Comparison of ENCODE assay signal across 38 mouse cellular contexts in the genomic region with DNA sequence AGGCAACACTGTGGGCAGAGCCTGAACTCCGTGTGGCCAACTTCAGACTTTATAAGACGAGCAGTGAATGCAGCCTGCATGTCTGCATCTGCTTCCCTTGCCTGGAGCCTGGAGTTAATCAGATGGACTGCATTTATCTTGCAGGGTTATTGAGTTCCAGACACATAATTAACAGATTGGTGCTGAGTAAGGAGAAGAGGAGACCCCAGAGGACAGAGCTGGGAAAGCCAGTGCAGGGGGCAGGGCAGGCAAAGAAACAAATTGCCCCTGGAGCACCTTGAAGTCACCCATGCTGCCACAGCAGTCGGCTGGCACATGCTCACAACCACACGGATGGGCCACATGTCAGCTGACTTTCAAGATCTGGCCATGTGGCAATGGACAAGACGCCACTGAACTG. TPM values are rescaled to one million over a fixed set of nuclear protein-coding genes. Genes with fewer than 3 reads are reported as not detected.
DNase-seq lines count a peak whose midpoint lies in the region; ATAC-seq lines count a peak whose summit lies in the region.
"Had no signal": no experiment of that assay in that cellular context is flagged by ENCODE, and none has a peak within 500 bp of the region (broad histone marks: within the 10 kb centered on the region; RNA-seq: fewer than 3 reads in every experiment).

No protein-coding gene starts in this region.

- no peaks in the 10 kb centered on the region for H3K36me3 ChIP-seq in hindbrain, embryonic 14.5 days (replicated peaks; ENCODE audit: control insufficient read depth, insufficient read depth)
- no peaks in the 10 kb centered on the region for H3K36me3 ChIP-seq in hindbrain, embryonic 11.5 days (ENCODE audit: control insufficient read depth, insufficient read depth, low read length)
- no peaks in the 10 kb centered on the region for H3K36me3 ChIP-seq in neural tube, embryonic 13.5 days
- H3K36me3 ChIP-seq: embryonic facial prominence, embryonic 12.5 days; intestine, embryonic 15.5 days had no signal

- peak; percentile 18 for DNase-seq in embryo, embryonic 11 days
- DNase-seq in embryo, embryonic 10.5 days (ENCODE audit: low spot score) = no peak
- no peak for DNase-seq in hindbrain, embryonic 14.5 days (ENCODE audit: low spot score)
- DNase-seq in hindbrain, embryonic 11.5 days (ENCODE audit: low spot score) = no peak
- DNase-seq in MN1 (ENCODE audit: low spot score) = peak; percentile 24
- no peak for DNase-seq in right cerebral cortex, adult 2 months (ENCODE audit: low spot score in 2 of 2)
- DNase-seq in left cerebral cortex, postnatal 14 days (ENCODE audit: low spot score in 2 of 2) = no peak
- DNase-seq: adrenal gland, postnatal 14 days; cerebellum, adult 11-12 months; cerebellum, postnatal 14 days; gastrocnemius, postnatal 14 days; kidney, adult 2 months; kidney, postnatal 10 days; layer of hippocampus, postnatal 36 days; liver; lung, adult 2 months; lung, postnatal 10 days; midbrain, embryonic 14.5 days; thymus, adult 2 months; thymus, postnatal 36 days had no signal

- H3K27ac ChIP-seq in hindbrain, embryonic 14.5 days = no peak overlapping the region
- no peak overlapping the region for H3K27ac ChIP-seq in hindbrain, embryonic 11.5 days (ENCODE audit: low read depth, low read length)
- H3K27ac ChIP-seq in neural tube, embryonic 13.5 days (replicated peaks) = 0 out of 2 replicates have a peak overlapping the region, but pooled peaks have one; percentile 42
- H3K27ac ChIP-seq: embryonic facial prominence, embryonic 12.5 days; intestine, embryonic 15.5 days; liver, embryonic 14.5 days; macrophage had no signal

- H3K9ac ChIP-seq in hindbrain, embryonic 14.5 days = no peak overlapping the region
- no peak overlapping the region for H3K9ac ChIP-seq in hindbrain, embryonic 11.5 days (ENCODE audit: low read depth, low read length)
- H3K9ac ChIP-seq in neural tube, embryonic 13.5 days = no peak overlapping the region
- H3K9ac ChIP-seq: embryonic facial prominence, embryonic 12.5 days; intestine, embryonic 15.5 days; liver, embryonic 14.5 days had no signal

- WGBS in hindbrain, embryonic 14.5 days = 46% methylated on average over 5 of the region's 5 CpGs
- 67% methylated on average over 5 of the region's 5 CpGs for WGBS in hindbrain, embryonic 11.5 days
- WGBS in neural tube, embryonic 13.5 days = 45% methylated on average over 5 of the region's 5 CpGs

- 0 out of 2 replicates have a peak, but pooled peaks cover 6% of the 10 kb centered on the region for H3K4me1 ChIP-seq in hindbrain, embryonic 14.5 days (replicated peaks; ENCODE audit: control insufficient read depth, insufficient read depth, low read length)
- no peaks in the 10 kb centered on the region for H3K4me1 ChIP-seq in hindbrain, embryonic 11.5 days (replicated peaks; ENCODE audit: control insufficient read depth, insufficient read depth, low read length)
- peaks cover 12% of the 10 kb centered on the region for H3K4me1 ChIP-seq in neural tube, embryonic 13.5 days (replicated peaks)
- H3K4me1 ChIP-seq: intestine, embryonic 15.5 days had no signal

- H3K4me2 ChIP-seq in hindbrain, embryonic 14.5 days (replicated peaks) = no peak overlapping the region
- H3K4me2 ChIP-seq in hindbrain, embryonic 11.5 days (replicated peaks; ENCODE audit: low read depth, low read length) = no peak overlapping the region
- H3K4me2 ChIP-seq in neural tube, embryonic 13.5 days = no peak overlapping the region
- H3K4me2 ChIP-seq: embryonic facial prominence, embryonic 12.5 days; heart, embryonic 11.5 days; intestine, embryonic 15.5 days had no signal

- ATAC-seq in hindbrain, embryonic 14.5 days (ENCODE audit: low FRiP score) = 0 out of 2 replicates have a peak, but pooled peaks have one; percentile 40
- no peak for ATAC-seq in hindbrain, embryonic 11.5 days (ENCODE audit: low FRiP score)
- peak; percentile 53; the same call in 1 of the 2 replicates for ATAC-seq in neural tube, embryonic 13.5 days (ENCODE audit: low read depth)
- ATAC-seq: forebrain, embryonic 14.5 days; intestine, embryonic 15.5 days; Patski had no signal

- H3K27me3 ChIP-seq in hindbrain, embryonic 14.5 days (ENCODE audit: control insufficient read depth, insufficient read depth, low read length) = no peaks in the 10 kb centered on the region
- no peaks in the 10 kb centered on the region for H3K27me3 ChIP-seq in hindbrain, embryonic 11.5 days (ENCODE audit: control insufficient read depth, insufficient read depth, low read length)
- H3K27me3 ChIP-seq in neural tube, embryonic 13.5 days = no peaks in the 10 kb centered on the region
- H3K27me3 ChIP-seq: CH12.LX; embryonic facial prominence, embryonic 12.5 days; intestine, embryonic 15.5 days; Patski had no signal

- no peak overlapping the region for H3K4me3 ChIP-seq in hindbrain, embryonic 14.5 days (replicated peaks; ENCODE audit: low read length)
- H3K4me3 ChIP-seq in hindbrain, embryonic 11.5 days (ENCODE audit: low read depth, low read length) = no peak overlapping the region
- H3K4me3 ChIP-seq in neural tube, embryonic 13.5 days = no peak overlapping the region
- H3K4me3 ChIP-seq: embryonic facial prominence, embryonic 12.5 days; intestine, embryonic 15.5 days had no signal

- intact Hi-C loops in left cerebral cortex, postnatal 14 days (cut with DNase I) = no loop called here

- H3K9me3 ChIP-seq in hindbrain, embryonic 14.5 days (ENCODE audit: control insufficient read depth, low read length) = no peaks in the 10 kb centered on the region
- H3K9me3 ChIP-seq in hindbrain, embryonic 11.5 days (ENCODE audit: control insufficient read depth, low read length) = no peaks in the 10 kb centered on the region
- H3K9me3 ChIP-seq in neural tube, embryonic 13.5 days = no peaks in the 10 kb centered on the region
- H3K9me3 ChIP-seq: embryonic facial prominence, embryonic 12.5 days; intestine, embryonic 15.5 days had no signal

RNA-seq across cellular contexts. Expression of gene Tuba3b, which starts 48.7 kb away (rescaled TPM):
- polyA plus RNA-seq in hindbrain, embryonic 14.5 days (2014; fragmentation: Nextera tagmentation; extraction: Ambion mirVana) = not detected in 2 replicates
- not detected in 2 replicates for polyA plus RNA-seq in hindbrain, embryonic 11.5 days (2014; fragmentation: Nextera tagmentation; extraction: Ambion mirVana)
- not detected in 2 replicates for polyA plus RNA-seq in neural tube, embryonic 13.5 days (2015; fragmentation: Nextera tagmentation; extraction: Ambion mirVana)
- not detected for total RNA-seq in left cerebral cortex, postnatal 14 days (2021)
- total RNA-seq: adrenal gland, postnatal 14 days; CH12.LX; gastrocnemius, postnatal 14 days; granulocyte monocyte progenitor cell, adult 5-6 weeks; hematopoietic stem cell, adult 5-6 weeks; layer of hippocampus, postnatal 36 days; megakaryocyte-erythroid progenitor cell, adult 5-6 weeks had no signal
- polyA plus RNA-seq: cortical plate, adult 2 months; embryonic facial prominence, embryonic 12.5 days; forebrain, embryonic 14.5 days; heart, embryonic 11.5 days; intestine, embryonic 15.5 days; large intestine, adult 2 months; limb, embryonic 11.5 days; liver, embryonic 14.5 days; macrophage; midbrain, embryonic 14.5 days; neural tube, embryonic 11.5 days; Patski had no signal

RNA-seq across cellular contexts. Expression of gene Lmntd1, which starts 50.1 kb away (rescaled TPM):
- polyA plus RNA-seq in hindbrain, embryonic 14.5 days (2014; fragmentation: Nextera tagmentation; extraction: Ambion mirVana) = 0.95 and 1.3 TPM in 2 replicates
- 0.25 TPM in 1 of 2 replicates, not detected in the other for polyA plus RNA-seq in hindbrain, embryonic 11.5 days (2014; fragmentation: Nextera tagmentation; extraction: Ambion mirVana)
- polyA plus RNA-seq in neural tube, embryonic 13.5 days (2015; fragmentation: Nextera tagmentation; extraction: Ambion mirVana) = 0.98 and 1.2 TPM in 2 replicates
- 1 to 10 TPM; 2.2 to 2.4 TPM for total RNA-seq in left cerebral cortex, postnatal 14 days (2021)
- total RNA-seq: ES-E14; granulocyte monocyte progenitor cell, adult 5-6 weeks; hematopoietic stem cell, adult 5-6 weeks; megakaryocyte-erythroid progenitor cell, adult 5-6 weeks had no signal
- polyA plus RNA-seq: C2C12, macrophage, Patski had no signal

Comparison
In these comparisons a context has a peak if more than half of its experiments do, and no peak if none do; other contexts are left out.
1. DNase-seq: peak in embryo, embryonic 11 days (single experiment) and MN1 (single experiment); none in embryo, embryonic 10.5 days (single experiment), hindbrain, embryonic 14.5 days (single experiment), hindbrain, embryonic 11.5 days (single experiment), right cerebral cortex, adult 2 months (0 of 2) and left cerebral cortex, postnatal 14 days (0 of 2).